Mouse (Mus musculus) urinary bladder, postnatal 4 days (tissue): ENCODE data around the gene 1700024P04Rik.
"Not testable (repeated sequence)": the region's sequence is repeated elsewhere in the genome, so short reads cannot be mapped to it uniquely, and the experiment has no call there.

Source experiments
- DNase-seq, 2 experiments: peaks; one replicate each; pipeline ENCODE4 v3.0.0; 2021 to 2022; ENCODE audit warnings: low spot score in 2 of 2

The 1700024P04Rik gene

GRCm38 (mm10) chr13:98984465-98984864, at the start of gene 1700024P04Rik:
Gene 1700024P04Rik, minus strand, starts transcription at chr13:98984565.
- no peak for DNase-seq

- DNase-seq = no peak
Measured at GRCm38 (mm10) chr13:99031223-99032216, 47.2 kb upstream of the 1700024P04Rik start.

GRCm38 (mm10) chr13:99030579-99031200, 46.3 kb upstream of the 1700024P04Rik start:
- DNase-seq = no peak

DNA sequence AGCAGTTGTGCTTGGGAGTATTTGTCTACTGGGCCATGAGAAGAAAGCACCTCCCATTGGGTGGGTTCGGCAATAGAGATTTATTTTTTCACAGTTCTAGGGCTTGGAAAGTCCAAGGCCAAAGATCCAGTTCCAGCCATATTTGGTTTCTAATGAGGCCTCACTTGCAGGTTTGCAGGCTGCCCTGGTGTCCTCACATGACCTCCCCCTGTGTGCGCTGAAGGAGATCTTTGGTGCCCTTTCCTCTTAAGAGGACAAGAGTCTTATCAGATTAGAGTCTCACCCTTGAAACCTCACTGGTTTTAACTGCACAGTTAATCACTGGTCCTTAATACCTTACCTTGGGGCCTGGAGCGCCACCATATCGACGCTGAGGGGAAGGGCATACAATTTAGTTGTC, 40.9 kb upstream of the 1700024P04Rik start:
- no peak for DNase-seq

- DNase-seq = no peak
Measured at GRCm38 (mm10) chr13:99022036-99022435, 37.7 kb upstream of the 1700024P04Rik start.

DNA sequence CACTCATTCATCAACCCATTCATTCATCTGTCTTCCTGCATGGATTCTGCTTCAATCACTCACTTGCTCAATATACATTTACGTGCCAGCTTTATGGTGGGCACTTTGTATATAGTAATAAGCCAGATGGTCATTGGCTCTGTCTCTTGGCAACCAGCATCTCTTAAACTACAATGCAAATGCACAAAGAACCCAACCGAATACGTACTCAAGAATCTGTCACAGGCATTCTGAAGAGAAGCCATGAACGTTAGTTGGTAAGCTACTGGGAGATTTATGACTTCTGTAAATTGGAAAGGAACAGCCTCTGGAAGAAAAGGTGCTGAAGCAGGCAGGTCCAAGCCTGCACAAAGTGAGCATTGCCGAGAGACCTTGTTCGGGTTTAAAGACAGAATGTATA, 36.8 kb upstream of the 1700024P04Rik start:
- no peak for DNase-seq

DNA sequence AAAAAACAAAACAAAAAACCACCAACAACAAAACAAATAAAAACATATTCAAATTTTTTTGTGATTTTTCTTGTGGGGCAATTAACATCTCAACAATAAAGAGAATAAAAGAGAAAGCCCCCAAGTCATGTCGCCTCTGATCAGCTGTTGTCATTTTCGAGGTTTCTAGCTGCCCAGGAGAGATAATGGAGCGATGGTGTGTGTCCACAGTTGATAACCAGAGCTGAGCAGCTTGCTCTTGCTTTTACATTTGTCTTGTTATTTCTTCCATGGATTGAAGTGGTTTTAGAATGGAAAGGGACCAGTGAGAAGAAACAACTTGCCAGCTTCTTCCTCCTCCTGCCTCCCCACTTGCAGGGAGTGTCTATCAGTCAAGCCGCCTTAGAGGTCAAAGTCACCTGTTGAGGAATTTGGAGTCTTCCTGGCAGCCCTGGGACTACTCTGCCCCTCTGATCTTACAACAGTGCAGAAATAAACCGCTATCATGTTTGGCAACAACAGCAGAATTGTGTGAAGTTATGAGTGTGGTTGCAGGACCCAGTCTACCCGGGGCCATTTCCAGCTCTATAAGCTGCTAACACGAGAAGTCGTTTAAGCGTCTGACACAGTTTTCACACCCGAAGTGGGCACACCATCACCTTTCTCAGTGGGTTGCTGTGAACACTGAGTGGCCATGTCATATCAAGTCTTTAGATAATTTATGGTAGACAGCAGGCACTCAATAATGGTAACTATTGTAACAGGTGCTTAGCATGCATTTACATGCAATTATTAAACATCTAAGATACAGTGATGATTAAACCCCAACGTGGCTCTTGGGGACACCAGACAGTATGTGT, 35.7 kb upstream of the 1700024P04Rik start:
- DNase-seq = no peak

GRCm38 (mm10) chr13:99018526-99019201, 34.3 kb upstream of the 1700024P04Rik start:
- no peak for DNase-seq

- no peak for DNase-seq
Measured at GRCm38 (mm10) chr13:99016696-99017095, 32.3 kb upstream of the 1700024P04Rik start.

DNA sequence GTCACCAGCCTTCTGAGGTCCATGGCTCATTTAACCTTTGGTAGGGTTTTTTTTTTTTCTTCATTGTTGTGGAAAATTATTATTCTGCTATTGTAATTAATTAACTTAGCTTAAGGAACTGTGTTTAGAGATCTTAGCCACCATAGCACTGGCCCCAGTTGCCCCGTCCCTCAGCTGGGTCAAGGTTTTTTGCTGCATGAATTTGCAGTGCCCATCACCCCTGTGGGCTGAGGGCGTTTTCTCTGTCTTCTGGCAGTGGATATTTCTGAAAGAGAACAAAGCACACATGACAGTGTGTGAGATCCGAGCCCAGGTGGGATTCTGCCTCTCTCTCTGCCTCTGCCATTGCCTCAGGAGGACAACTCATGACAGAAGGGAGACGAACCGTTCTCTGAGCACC, 28.5 kb upstream of the 1700024P04Rik start:
- no peak for DNase-seq

DNA sequence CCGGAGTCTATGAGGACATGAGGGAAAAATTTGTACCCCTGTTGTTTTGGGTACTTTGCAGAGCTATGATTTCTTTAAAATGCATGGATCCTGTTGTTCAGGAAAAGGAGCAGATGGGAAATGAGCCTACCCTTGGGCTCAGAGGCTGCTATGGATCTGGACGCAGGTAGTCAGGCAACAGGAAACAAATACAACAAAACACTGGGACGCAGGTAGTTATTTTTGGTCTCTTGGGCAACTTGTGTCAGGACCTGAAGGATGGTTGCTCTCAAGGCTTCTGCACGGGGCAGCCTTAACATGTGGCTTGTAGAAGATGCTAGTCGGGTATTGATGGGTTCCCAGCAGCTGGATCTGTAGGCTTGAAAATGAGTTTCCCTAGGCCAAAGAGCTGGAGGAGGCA, 23.6 kb upstream of the 1700024P04Rik start:
- DNase-seq = no peak

GRCm38 (mm10) chr13:99006389-99007099, 22.2 kb upstream of the 1700024P04Rik start:
- DNase-seq = no peak

DNA sequence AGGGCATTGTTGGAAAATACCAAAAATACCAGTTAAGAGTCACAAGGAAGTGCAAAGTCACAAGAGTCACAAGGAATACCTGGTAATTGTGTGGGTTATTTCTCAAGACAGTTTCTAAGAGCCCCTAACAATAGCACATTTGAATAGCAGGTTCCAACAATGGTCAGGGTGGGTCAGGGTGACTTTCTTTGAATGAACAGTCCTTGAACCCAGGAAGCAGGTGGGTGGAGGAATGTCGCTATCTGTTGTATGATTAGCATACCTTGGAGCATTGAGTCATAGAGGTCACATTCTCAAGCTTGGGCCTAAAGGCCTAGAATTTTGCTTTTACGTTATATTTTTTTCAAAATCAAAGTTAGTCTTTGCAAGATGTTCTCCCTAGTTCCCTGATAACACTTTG, 17.3 kb upstream of the 1700024P04Rik start:
- peak in 1 of 2 experiments; percentile 26 for DNase-seq

- DNase-seq = no peak
Measured at GRCm38 (mm10) chr13:98997025-98997424, 12.7 kb upstream of the 1700024P04Rik start.

- DNase-seq = no peak
Measured at GRCm38 (mm10) chr13:98977070-98977785, 7.1 kb downstream of the 1700024P04Rik start.

DNA sequence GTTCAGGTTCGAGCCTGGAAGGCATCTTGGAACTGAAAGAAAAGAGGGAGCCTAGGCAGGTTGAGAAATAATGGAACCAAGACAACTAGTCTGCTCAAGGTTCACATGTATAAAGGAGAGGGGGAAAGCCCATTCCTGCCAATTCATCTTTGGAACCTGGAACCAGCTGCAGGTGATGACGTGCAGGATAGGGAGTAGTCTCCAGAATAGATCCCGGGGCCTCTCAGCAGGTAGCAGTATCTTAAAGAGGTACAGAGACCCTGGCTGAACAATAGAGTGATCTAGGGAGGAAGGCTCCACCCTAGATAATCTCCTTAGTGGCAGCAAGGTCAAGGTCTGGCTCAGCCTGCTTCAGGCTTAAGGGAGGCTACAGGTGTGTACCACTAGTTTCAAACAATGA, 8.3 kb downstream of the 1700024P04Rik start:
- not testable (repeated sequence) for DNase-seq

- DNase-seq = no peak
Measured at GRCm38 (mm10) chr13:98972090-98972489, 12.3 kb downstream of the 1700024P04Rik start.

DNA sequence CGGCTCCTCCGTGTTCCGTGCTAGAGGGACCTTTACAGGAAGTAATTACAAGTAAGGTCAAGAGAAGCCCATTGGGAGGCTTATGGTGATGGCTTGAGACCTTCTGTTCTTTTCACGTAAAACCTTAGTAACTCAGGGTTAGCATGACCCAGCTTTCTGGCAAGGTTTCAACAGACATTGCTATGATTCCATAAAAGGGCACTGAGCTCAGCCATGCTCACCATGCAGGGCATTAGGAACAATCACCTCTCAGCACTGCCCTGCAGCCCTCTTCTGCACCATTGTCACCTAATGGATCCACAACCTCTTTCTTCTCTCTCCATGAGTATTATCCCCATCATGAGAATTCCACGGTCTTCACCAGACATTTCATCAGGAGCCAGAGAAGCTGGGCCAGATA, 12.7 kb downstream of the 1700024P04Rik start:
- DNase-seq = no peak

DNA sequence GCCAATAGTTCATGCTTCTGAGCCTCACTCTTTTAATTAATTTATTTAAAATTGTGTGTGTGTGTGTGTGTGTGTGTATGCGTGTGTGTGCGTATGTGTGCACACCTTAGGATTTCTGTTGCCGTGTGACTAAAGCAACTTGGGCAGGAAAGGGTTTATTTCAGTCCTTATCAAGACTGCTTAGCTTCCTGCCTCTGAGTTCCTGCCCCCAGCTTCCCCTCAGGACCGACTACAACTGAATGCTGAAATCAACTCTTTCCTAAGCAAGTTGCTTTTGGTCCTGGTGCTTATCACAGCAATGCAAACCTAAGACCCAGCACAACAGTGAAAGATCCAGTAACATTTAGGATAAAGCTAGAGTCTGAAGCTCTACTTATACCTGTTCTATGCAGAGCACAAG, 15.8 kb downstream of the 1700024P04Rik start:
- DNase-seq = no peak

- no peak for DNase-seq
Measured at GRCm38 (mm10) chr13:98967942-98968341, 16.4 kb downstream of the 1700024P04Rik start.
